ENCODE assay signal across 22 mouse cellular contexts in genomic region chr10:81323141-81323775, GRCm38 (mm10). TPM values are rescaled to one million over a fixed set of nuclear protein-coding genes. Genes with fewer than 3 reads are reported as not detected.
DNase-seq lines count a peak whose midpoint lies in the region; ATAC-seq and TF ChIP-seq lines count a peak whose summit lies in the region.
"Had no signal": no experiment of that assay in that cellular context is flagged by ENCODE, and none has a peak within 500 bp of the region (broad histone marks: within the 10 kb centered on the region; RNA-seq: fewer than 3 reads in every experiment).

No protein-coding gene starts in this region.

- peaks cover 12% of the 10 kb centered on the region; the same call in 1 of the 2 replicates for H3K4me1 ChIP-seq in cerebellum, adult 2 months (ENCODE audit: control insufficient read depth, insufficient read depth, low read length)
- peaks cover 87% of the 10 kb centered on the region for H3K4me1 ChIP-seq in megakaryocyte, embryonic 14.5 days
- H3K4me1 ChIP-seq in embryonic facial prominence, embryonic 10.5 days = peaks cover 43% of the 10 kb centered on the region

- TF ChIP-seq CTCF in cerebellum, adult 2 months (IDR thresholded peaks at IDR 0.05; ENCODE audit: borderline replicate concordance, insufficient read depth, low read depth, low read length) = no peak

- ATAC-seq in megakaryocyte, adult 5-6 weeks (ENCODE audit: poor library complexity, severe bottlenecking) = no peak
- ATAC-seq: forebrain, embryonic 14.5 days; Patski had no signal

- WGBS in cerebellum, adult 2 months = 86% methylated on average over 23 of the region's 23 CpGs
- 94% methylated on average over 23 of the region's 23 CpGs for WGBS in embryonic facial prominence, embryonic 10.5 days

- DNase-seq in cerebellum, adult 11-12 months = peak; percentile 57
- DNase-seq in cerebellum, adult 2 months = no peak
- DNase-seq in kidney, adult 9 months = peak; percentile 45
- DNase-seq in kidney, postnatal 10 days = no peak
- DNase-seq in embryonic facial prominence, embryonic 10.5 days (ENCODE audit: low spot score) = no peak
- no peak for DNase-seq in gastrocnemius, postnatal 10 days
- DNase-seq: cerebellum, adult 8-10 months; gastrocnemius, adult 2 months; kidney, adult 2 months; kidney, postnatal 36 days; lung, postnatal 36 days; right cerebral cortex, postnatal 25 days had no signal

- no peaks in the 10 kb centered on the region for H3K9me3 ChIP-seq in megakaryocyte, embryonic 14.5 days
- no peaks in the 10 kb centered on the region for H3K9me3 ChIP-seq in embryonic facial prominence, embryonic 10.5 days
- H3K9me3 ChIP-seq: hindbrain, embryonic 15.5 days; lung, embryonic 15.5 days had no signal

- H3K36me3 ChIP-seq in megakaryocyte, embryonic 14.5 days (replicated peaks; ENCODE audit: low read length) = peaks cover 62% of the 10 kb centered on the region
- H3K36me3 ChIP-seq in embryonic facial prominence, embryonic 10.5 days (replicated peaks) = peaks cover 68% of the 10 kb centered on the region

- TF ChIP-seq POLR2A in cerebellum, adult 2 months (IDR thresholded peaks at IDR 0.05; ENCODE audit: borderline replicate concordance, insufficient read depth, low read length) = no peak

- H3K4me3 ChIP-seq in cerebellum, adult 2 months (replicated peaks; ENCODE audit: insufficient read depth, low read depth, low read length) = no peak overlapping the region
- H3K4me3 ChIP-seq in megakaryocyte, embryonic 14.5 days (replicated peaks) = peak overlapping the region; percentile 98
- peak overlapping the region; percentile 87; the same call in 1 of the 2 replicates for H3K4me3 ChIP-seq in embryonic facial prominence, embryonic 10.5 days
- H3K4me3 ChIP-seq: hindbrain, embryonic 15.5 days; lung, embryonic 15.5 days had no signal

- H3K27me3 ChIP-seq in cerebellum, adult 2 months (ENCODE audit: control insufficient read depth, insufficient read depth, low read length) = no peaks in the 10 kb centered on the region
- no peaks in the 10 kb centered on the region for H3K27me3 ChIP-seq in megakaryocyte, embryonic 14.5 days (replicated peaks)
- H3K27me3 ChIP-seq in embryonic facial prominence, embryonic 10.5 days (replicated peaks; ENCODE audit: low read depth, poor library complexity, severe bottlenecking) = no peaks in the 10 kb centered on the region
- H3K27me3 ChIP-seq: hindbrain, embryonic 15.5 days; lung, embryonic 15.5 days; Patski had no signal

- no peak overlapping the region for H3K27ac ChIP-seq in cerebellum, adult 2 months (ENCODE audit: insufficient read depth, low read length)
- H3K27ac ChIP-seq in embryonic facial prominence, embryonic 10.5 days (replicated peaks) = no peak overlapping the region
- H3K27ac ChIP-seq: gastrocnemius, adult 2 months; hindbrain, embryonic 15.5 days; lung, embryonic 15.5 days had no signal

RNA-seq across cellular contexts. Expression of gene Cactin, which starts 2.4 kb away (rescaled TPM):
- polyA plus RNA-seq in cerebellum, adult 2 months (2012; rRNA removed) = 36.3 and 36.9 TPM in 2 replicates
- 76.5 and 78.5 TPM in 2 replicates for polyA plus RNA-seq in megakaryocyte, embryonic 14.5 days (2012; ENCODE audit: insufficient read depth, low replicate concordance)
- total RNA-seq in megakaryocyte, adult 5-6 weeks (2015) = 4.5 and 7.4 TPM in 2 replicates
- total RNA-seq in megakaryocyte, adult 5-6 weeks (2017) = 16.2 and 20.6 TPM in 2 replicates
- polyA plus RNA-seq in embryonic facial prominence, embryonic 10.5 days (2016; fragmentation: Nextera tagmentation; extraction: Ambion mirVana) = 52.3 and 54.3 TPM in 2 replicates
- 10 to 100 TPM; 11.0 to 14.5 TPM for total RNA-seq in gastrocnemius, postnatal 10 days (2021)

RNA-seq across cellular contexts. Expression of gene Tbxa2r, which starts 5.3 kb away (rescaled TPM):
- 2.2 and 3.2 TPM in 2 replicates for polyA plus RNA-seq in cerebellum, adult 2 months (2012; rRNA removed)
- polyA plus RNA-seq in megakaryocyte, embryonic 14.5 days (2012; ENCODE audit: insufficient read depth, low replicate concordance) = 87.5 and 153 TPM in 2 replicates
- total RNA-seq in megakaryocyte, adult 5-6 weeks (2015) = 0.34 and 0.85 TPM in 2 replicates
- total RNA-seq in megakaryocyte, adult 5-6 weeks (2017) = 0.07 and 0.28 TPM in 2 replicates
- polyA plus RNA-seq in embryonic facial prominence, embryonic 10.5 days (2016; fragmentation: Nextera tagmentation; extraction: Ambion mirVana) = 3.1 and 3.6 TPM in 2 replicates
- 1 to 10 TPM; 2.3 to 3.8 TPM for total RNA-seq in gastrocnemius, postnatal 10 days (2021)
- total RNA-seq: monocyte, adult 5-6 weeks had no signal
- polyA plus RNA-seq: Patski had no signal

RNA-seq across cellular contexts. Expression of gene Gipc3, which starts 19.8 kb away (rescaled TPM):
- polyA plus RNA-seq in cerebellum, adult 2 months (2012; rRNA removed) = 0.97 and 1.0 TPM in 2 replicates
- 2.9 and 11.0 TPM in 2 replicates for polyA plus RNA-seq in megakaryocyte, embryonic 14.5 days (2012; ENCODE audit: insufficient read depth, low replicate concordance)
- not detected in 2 replicates for total RNA-seq in megakaryocyte, adult 5-6 weeks (2015)
- not detected in 2 replicates for total RNA-seq in megakaryocyte, adult 5-6 weeks (2017)
- polyA plus RNA-seq in embryonic facial prominence, embryonic 10.5 days (2016; fragmentation: Nextera tagmentation; extraction: Ambion mirVana) = not detected in 2 replicates
- 1 to 10 TPM in 1 of 2 experiments, under 1 TPM in 1; 0.96 to 1.3 TPM for total RNA-seq in gastrocnemius, postnatal 10 days (2021)
- total RNA-seq: monocyte, adult 5-6 weeks had no signal
- polyA plus RNA-seq: embryonic facial prominence, embryonic 11.5 days; forebrain, embryonic 14.5 days; heart, embryonic 11.5 days; hindbrain, embryonic 15.5 days; neural tube, embryonic 11.5 days had no signal

RNA-seq across cellular contexts. Expression of gene Hmg20b, which starts 27.0 kb away (rescaled TPM):
- 42.7 and 43.4 TPM in 2 replicates for polyA plus RNA-seq in cerebellum, adult 2 months (2012; rRNA removed)
- polyA plus RNA-seq in megakaryocyte, embryonic 14.5 days (2012; ENCODE audit: insufficient read depth, low replicate concordance) = 302 and 601 TPM in 2 replicates
- total RNA-seq in megakaryocyte, adult 5-6 weeks (2015) = 27.4 and 33.0 TPM in 2 replicates
- total RNA-seq in megakaryocyte, adult 5-6 weeks (2017) = 18.1 and 24.5 TPM in 2 replicates
- polyA plus RNA-seq in embryonic facial prominence, embryonic 10.5 days (2016; fragmentation: Nextera tagmentation; extraction: Ambion mirVana) = 114 and 122 TPM in 2 replicates
- 10 to 100 TPM; 26.8 to 41.9 TPM for total RNA-seq in gastrocnemius, postnatal 10 days (2021)

RNA-seq across cellular contexts. Expression of gene Pip5k1c, which starts 30.5 kb away (rescaled TPM):
- 288 and 314 TPM in 2 replicates for polyA plus RNA-seq in cerebellum, adult 2 months (2012; rRNA removed)
- 124 and 136 TPM in 2 replicates for polyA plus RNA-seq in megakaryocyte, embryonic 14.5 days (2012; ENCODE audit: insufficient read depth, low replicate concordance)
- total RNA-seq in megakaryocyte, adult 5-6 weeks (2015) = 28.0 and 31.7 TPM in 2 replicates
- total RNA-seq in megakaryocyte, adult 5-6 weeks (2017) = 40.4 and 46.1 TPM in 2 replicates
- 72.2 and 72.4 TPM in 2 replicates for polyA plus RNA-seq in embryonic facial prominence, embryonic 10.5 days (2016; fragmentation: Nextera tagmentation; extraction: Ambion mirVana)
- 10 to 100 TPM; 24.0 to 30.8 TPM for total RNA-seq in gastrocnemius, postnatal 10 days (2021)

Comparison
In these comparisons a context has a peak if more than half of its experiments do, and no peak if none do; other contexts are left out.
1. DNase-seq: peak in cerebellum, adult 11-12 months (single experiment) and kidney, adult 9 months (single experiment); none in cerebellum, adult 2 months (0 of 2), kidney, postnatal 10 days (single experiment), embryonic facial prominence, embryonic 10.5 days (single experiment) and gastrocnemius, postnatal 10 days (single experiment).
2. RNA of gene Tbxa2r, which starts 5.3 kb away (polyA plus RNA-seq): 87.5 to 153 TPM in megakaryocyte, embryonic 14.5 days; 3.1 to 3.6 TPM in embryonic facial prominence, embryonic 10.5 days and 2.2 to 3.2 TPM in cerebellum, adult 2 months; every median in the first group is over 10 times any median in the second.